Mouse (Mus musculus): ENCODE results near the gene Adgre5.

Gene Adgre5

GRCm38 (mm10) chr8:83684517-83684916, 56.6 kb downstream of the Adgre5 start:
- no peak for DNase-seq (ENCODE audit: low spot score)

- no peak for DNase-seq (ENCODE audit: low spot score)
Measured at GRCm38 (mm10) chr8:83681099-83681498, 60.0 kb downstream of the Adgre5 start.

DNA sequence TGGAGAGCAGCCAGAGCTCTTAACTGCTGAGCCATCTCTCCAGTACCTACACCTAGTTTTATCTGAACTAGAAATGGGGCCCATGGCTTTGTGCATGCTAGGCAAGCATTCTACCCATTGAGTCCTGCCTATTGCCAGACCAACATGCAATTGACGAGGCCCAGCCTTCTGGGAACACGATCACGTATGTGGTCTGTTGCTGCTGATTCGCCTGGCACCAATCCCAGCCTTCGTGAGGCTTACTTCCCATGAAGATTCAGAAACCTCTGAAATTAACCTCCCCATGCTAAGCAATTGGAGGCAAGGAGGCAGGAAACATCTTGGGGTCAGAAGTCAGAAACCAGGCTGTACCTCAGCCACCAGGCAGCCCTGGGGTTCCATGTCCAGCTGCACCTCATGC, 60.5 kb downstream of the Adgre5 start:
- no peak for DNase-seq (ENCODE audit: low spot score)

GRCm38 (mm10) chr8:83679866-83680265, 61.3 kb downstream of the Adgre5 start:
- no peak for DNase-seq (ENCODE audit: low spot score)

DNA sequence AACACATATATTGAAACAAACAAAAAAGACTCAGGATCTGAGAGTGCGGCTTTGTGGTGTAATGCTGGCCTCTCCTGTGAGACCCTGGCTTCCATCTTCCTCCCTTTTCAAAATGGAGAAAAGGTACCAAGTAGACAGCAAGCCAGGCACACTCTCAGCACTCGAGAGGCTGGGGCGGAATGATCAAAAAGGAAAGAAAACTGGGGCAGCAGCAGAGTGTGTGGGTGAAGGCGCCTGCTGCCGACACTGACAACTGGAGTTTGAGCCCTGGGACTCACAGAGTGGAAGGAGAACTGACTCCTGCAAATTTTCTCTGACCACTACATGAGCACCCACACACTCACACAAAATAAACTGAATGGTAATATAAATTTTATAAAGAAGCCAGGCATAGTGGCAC, 66.6 kb downstream of the Adgre5 start:
- DNase-seq (ENCODE audit: low spot score) = no peak
